Mouse (Mus musculus): ENCODE results near the gene Zdhhc7. TPM values are rescaled to one million over a fixed set of nuclear protein-coding genes. Genes with fewer than 3 reads are reported as not detected.

The Zdhhc7 gene
- polyA plus RNA-seq, 1 experiment: 39.3 TPM

- TF ChIP-seq POLR2A (IDR thresholded peaks at IDR 0.05; ENCODE audit: borderline replicate concordance, insufficient read depth, low read length) (peak; percentile 94), CTCF (IDR thresholded peaks at IDR 0.05; ENCODE audit: borderline replicate concordance, insufficient read depth, low read depth, low read length) (peak; percentile 40; the same call in 1 of the 2 replicates)
- Histone ChIP-seq H3K4me3 (replicated peaks; ENCODE audit: insufficient read depth, low read depth, low read length) (peak within 1 kb of the TSS; percentile 82), H3K27ac (ENCODE audit: insufficient read depth, low read length) (peak within 1 kb of the TSS; percentile 83), H3K4me1 (ENCODE audit: control insufficient read depth, insufficient read depth, low read length) (peaks cover 15% of the 10 kb centered on the region), H3K27me3 (ENCODE audit: control insufficient read depth, insufficient read depth, low read length) (no peaks in the 10 kb centered on the region)
- peak; percentile 100 for DNase-seq
- WGBS: under 1% methylated on average over 60 of the region's 61 CpGs
Observed at GRCm38 (mm10) chr8:120113758-120114255, 12.5 kb upstream of the Zdhhc7 start, which contains the start of gene 6430548M08Rik. Gene 6430548M08Rik (plus strand): TSS chr8:120114152.

GRCm38 (mm10) chr8:120113306-120113705, 12.0 kb upstream of the Zdhhc7 start:
- WGBS: 1% methylated on average over 10 of the region's 10 CpGs
- Histone ChIP-seq H3K4me3 (replicated peaks; ENCODE audit: insufficient read depth, low read depth, low read length) (peak overlapping the region; percentile 70), H3K27me3 (ENCODE audit: control insufficient read depth, insufficient read depth, low read length) (no peaks in the 10 kb centered on the region), H3K27ac (ENCODE audit: insufficient read depth, low read length) (peak overlapping the region; percentile 83), H3K4me1 (ENCODE audit: control insufficient read depth, insufficient read depth, low read length) (peaks cover 10% of the 10 kb centered on the region)
- TF ChIP-seq POLR2A (IDR thresholded peaks at IDR 0.05; ENCODE audit: borderline replicate concordance, insufficient read depth, low read length): no peak
- TF ChIP-seq CTCF (IDR thresholded peaks at IDR 0.05; ENCODE audit: borderline replicate concordance, insufficient read depth, low read depth, low read length): no peak
- DNase-seq: peak in 1 of 2 experiments; percentile 57

- no peak for TF ChIP-seq POLR2A (IDR thresholded peaks at IDR 0.05; ENCODE audit: borderline replicate concordance, insufficient read depth, low read length)
- TF ChIP-seq CTCF (IDR thresholded peaks at IDR 0.05; ENCODE audit: borderline replicate concordance, insufficient read depth, low read depth, low read length): no peak
- peaks cover 8% of the 10 kb centered on the region for H3K4me1 ChIP-seq (ENCODE audit: control insufficient read depth, insufficient read depth, low read length)
- H3K4me3 ChIP-seq (replicated peaks; ENCODE audit: insufficient read depth, low read depth, low read length): no peak overlapping the region
- 85% methylated on average over 5 of the region's 5 CpGs for WGBS
- no peak for DNase-seq
- H3K27ac ChIP-seq (ENCODE audit: insufficient read depth, low read length): no peak overlapping the region
- no peaks in the 10 kb centered on the region for H3K27me3 ChIP-seq (ENCODE audit: control insufficient read depth, insufficient read depth, low read length)
Observed at GRCm38 (mm10) chr8:120112535-120112934, 11.3 kb upstream of the Zdhhc7 start.

- Histone ChIP-seq H3K27me3 (ENCODE audit: control insufficient read depth, insufficient read depth, low read length) (no peaks in the 10 kb centered on the region), H3K4me1 (ENCODE audit: control insufficient read depth, insufficient read depth, low read length) (peaks cover 8% of the 10 kb centered on the region), H3K27ac (ENCODE audit: insufficient read depth, low read length) (no peak overlapping the region), H3K4me3 (replicated peaks; ENCODE audit: insufficient read depth, low read depth, low read length) (no peak overlapping the region)
- no peak for TF ChIP-seq CTCF (IDR thresholded peaks at IDR 0.05; ENCODE audit: borderline replicate concordance, insufficient read depth, low read depth, low read length)
- no peak for TF ChIP-seq POLR2A (IDR thresholded peaks at IDR 0.05; ENCODE audit: borderline replicate concordance, insufficient read depth, low read length)
- DNase-seq: no peak
- WGBS: 71% methylated on average over 4 of the region's 4 CpGs
Observed at GRCm38 (mm10) chr8:120111382-120111781, 10.1 kb upstream of the Zdhhc7 start.

- Histone ChIP-seq H3K27ac (ENCODE audit: insufficient read depth, low read length) (no peak overlapping the region), H3K4me3 (replicated peaks; ENCODE audit: insufficient read depth, low read depth, low read length) (no peak overlapping the region), H3K4me1 (ENCODE audit: control insufficient read depth, insufficient read depth, low read length) (peaks cover 6% of the 10 kb centered on the region), H3K27me3 (ENCODE audit: control insufficient read depth, insufficient read depth, low read length) (no peaks in the 10 kb centered on the region)
- WGBS: 87% methylated on average over 4 of the region's 4 CpGs
- no peak for DNase-seq
- TF ChIP-seq CTCF (IDR thresholded peaks at IDR 0.05; ENCODE audit: borderline replicate concordance, insufficient read depth, low read depth, low read length): no peak
- no peak for TF ChIP-seq POLR2A (IDR thresholded peaks at IDR 0.05; ENCODE audit: borderline replicate concordance, insufficient read depth, low read length)
Observed at GRCm38 (mm10) chr8:120110966-120111365, 9.7 kb upstream of the Zdhhc7 start.

- Histone ChIP-seq H3K4me1 (ENCODE audit: control insufficient read depth, insufficient read depth, low read length) (no peaks in the 10 kb centered on the region), H3K27me3 (ENCODE audit: control insufficient read depth, insufficient read depth, low read length) (no peaks in the 10 kb centered on the region), H3K27ac (ENCODE audit: insufficient read depth, low read length) (no peak overlapping the region), H3K4me3 (replicated peaks; ENCODE audit: insufficient read depth, low read depth, low read length) (no peak overlapping the region)
- TF ChIP-seq CTCF (IDR thresholded peaks at IDR 0.05; ENCODE audit: borderline replicate concordance, insufficient read depth, low read depth, low read length) (no peak), POLR2A (IDR thresholded peaks at IDR 0.05; ENCODE audit: borderline replicate concordance, insufficient read depth, low read length) (no peak)
- 64% methylated on average over 3 of the region's 3 CpGs for WGBS
- no peak for DNase-seq
Observed at GRCm38 (mm10) chr8:120109149-120109548, 7.9 kb upstream of the Zdhhc7 start.

- Histone ChIP-seq H3K4me1 (ENCODE audit: control insufficient read depth, insufficient read depth, low read length) (no peaks in the 10 kb centered on the region; the same call in 1 of the 2 replicates), H3K4me3 (replicated peaks; ENCODE audit: insufficient read depth, low read depth, low read length) (no peak overlapping the region), H3K27ac (ENCODE audit: insufficient read depth, low read length) (no peak overlapping the region), H3K27me3 (ENCODE audit: control insufficient read depth, insufficient read depth, low read length) (no peaks in the 10 kb centered on the region)
- no peak for DNase-seq
- 59% methylated on average over 9 of the region's 9 CpGs for WGBS
- TF ChIP-seq POLR2A (IDR thresholded peaks at IDR 0.05; ENCODE audit: borderline replicate concordance, insufficient read depth, low read length) (no peak), CTCF (IDR thresholded peaks at IDR 0.05; ENCODE audit: borderline replicate concordance, insufficient read depth, low read depth, low read length) (no peak)
Observed at GRCm38 (mm10) chr8:120104721-120105272, 3.5 kb upstream of the Zdhhc7 start.

- H3K4me1 ChIP-seq (ENCODE audit: control insufficient read depth, insufficient read depth, low read length): no peaks in the 10 kb centered on the region; the same call in 1 of the 2 replicates
- H3K27ac ChIP-seq (ENCODE audit: insufficient read depth, low read length): no peak overlapping the region
- DNase-seq: no peak
- H3K4me3 ChIP-seq (replicated peaks; ENCODE audit: insufficient read depth, low read depth, low read length): no peak overlapping the region
- TF ChIP-seq CTCF (IDR thresholded peaks at IDR 0.05; ENCODE audit: borderline replicate concordance, insufficient read depth, low read depth, low read length) (no peak), POLR2A (IDR thresholded peaks at IDR 0.05; ENCODE audit: borderline replicate concordance, insufficient read depth, low read length) (no peak)
- H3K27me3 ChIP-seq (ENCODE audit: control insufficient read depth, insufficient read depth, low read length): no peaks in the 10 kb centered on the region
- 75% methylated on average over 9 of the region's 9 CpGs for WGBS
Observed at GRCm38 (mm10) chr8:120103916-120104315, 2.6 kb upstream of the Zdhhc7 start.
